Mouse (Mus musculus) right cerebral cortex, postnatal 25 days (tissue): ENCODE data around the gene Igf1r.
A peak's percentile ranks its signal among the peaks of the same experiment; 100 is the strongest.

Source experiments
- DNase-seq: peaks from one replicate; pipeline ENCODE4 v3.0.0; 2022

The Igf1r gene

GRCm38 (mm10) chr7:68129546-68130253, 177.1 kb downstream of the Igf1r start:
- peak; percentile 86 for DNase-seq

- no peak for DNase-seq
These were observed 178.4 kb downstream of the Igf1r start for GRCm38 (mm10) chr7:68130950-68131580.

GRCm38 (mm10) chr7:68133679-68134078, 181.1 kb downstream of the Igf1r start:
- no peak for DNase-seq

GRCm38 (mm10) chr7:68134948-68135347, 182.3 kb downstream of the Igf1r start:
- no peak for DNase-seq

- DNase-seq: no peak
These were observed 183.4 kb downstream of the Igf1r start for GRCm38 (mm10) chr7:68136056-68136455.

GRCm38 (mm10) chr7:68139384-68139783, 186.8 kb downstream of the Igf1r start:
- DNase-seq: no peak

GRCm38 (mm10) chr7:68140041-68140807, 187.6 kb downstream of the Igf1r start:
- DNase-seq: no peak

- no peak for DNase-seq
These were observed 191.6 kb downstream of the Igf1r start for GRCm38 (mm10) chr7:68144266-68144665.

- no peak for DNase-seq
These were observed 195.8 kb downstream of the Igf1r start for GRCm38 (mm10) chr7:68148297-68149048.

- no peak for DNase-seq
These were observed 199.3 kb downstream of the Igf1r start for GRCm38 (mm10) chr7:68151892-68152291.

GRCm38 (mm10) chr7:68152458-68152857, 199.8 kb downstream of the Igf1r start:
- no peak for DNase-seq

GRCm38 (mm10) chr7:68153269-68153668, 200.6 kb downstream of the Igf1r start:
- DNase-seq: no peak

- no peak for DNase-seq
These were observed 202.0 kb downstream of the Igf1r start for GRCm38 (mm10) chr7:68154588-68154987.

- DNase-seq: no peak
These were observed 207.6 kb downstream of the Igf1r start for GRCm38 (mm10) chr7:68160094-68160791.

GRCm38 (mm10) chr7:68164074-68164473, 211.4 kb downstream of the Igf1r start:
- no peak for DNase-seq

- DNase-seq: no peak
These were observed 220.1 kb downstream of the Igf1r start for GRCm38 (mm10) chr7:68172776-68173175.

GRCm38 (mm10) chr7:68179672-68180071, 227.0 kb downstream of the Igf1r start:
- no peak for DNase-seq

GRCm38 (mm10) chr7:68181104-68181503, 228.5 kb downstream of the Igf1r start:
- no peak for DNase-seq

GRCm38 (mm10) chr7:68182025-68182424, 229.4 kb downstream of the Igf1r start:
- no peak for DNase-seq

GRCm38 (mm10) chr7:68182773-68183172, 230.1 kb downstream of the Igf1r start:
- no peak for DNase-seq

GRCm38 (mm10) chr7:68183421-68183820, 230.8 kb downstream of the Igf1r start:
- no peak for DNase-seq

GRCm38 (mm10) chr7:68189211-68189610, 236.6 kb downstream of the Igf1r start:
- DNase-seq: no peak
